Mouse (Mus musculus): ENCODE results near the gene Prkcd. TPM values are rescaled to one million over a fixed set of nuclear protein-coding genes. Genes with fewer than 3 reads are reported as not detected.

Gene Prkcd
- polyA plus RNA-seq, 1 experiment from 2014 or later = 36.7 TPM

- peaks cover 25% of the 10 kb centered on the region for H3K4me1 ChIP-seq
- no peak overlapping the region for H3K9ac ChIP-seq
- H3K27ac ChIP-seq (replicated peaks) = no peak overlapping the region
- ATAC-seq (ENCODE audit: extremely low read depth, insufficient number of reproducible peaks, low FRiP score, low TSS enrichment) = no peak
- no peaks in the 10 kb centered on the region for H3K27me3 ChIP-seq (replicated peaks)
- no peak overlapping the region for H3K4me2 ChIP-seq
- 77% methylated on average over 10 of the region's 10 CpGs for WGBS
- H3K36me3 ChIP-seq = peaks cover 85% of the 10 kb centered on the region
- H3K9me3 ChIP-seq = no peaks in the 10 kb centered on the region
- H3K4me3 ChIP-seq = no peak overlapping the region
Observed at GRCm38 (mm10) chr14:30572253-30572652, 53.8 kb downstream of the Prkcd start.

- Histone ChIP-seq H3K4me2 (no peak overlapping the region), H3K4me1 (peaks cover 13% of the 10 kb centered on the region), H3K9me3 (no peaks in the 10 kb centered on the region), H3K9ac (no peak overlapping the region), H3K36me3 (peaks cover 96% of the 10 kb centered on the region), H3K27me3 (replicated peaks) (no peaks in the 10 kb centered on the region), H3K4me3 (no peak overlapping the region), H3K27ac (replicated peaks) (peak overlapping the region; percentile 40)
- ATAC-seq (ENCODE audit: extremely low read depth, insufficient number of reproducible peaks, low FRiP score, low TSS enrichment) = no peak
- WGBS = 72% methylated on average over 9 of the region's 9 CpGs
Observed at GRCm38 (mm10) chr14:30570303-30570702, 55.7 kb downstream of the Prkcd start.

GRCm38 (mm10) chr14:30568016-30568415 lies 58.0 kb downstream of the Prkcd start:
- no peak overlapping the region for H3K4me2 ChIP-seq
- H3K4me1 ChIP-seq = peaks cover 24% of the 10 kb centered on the region
- WGBS = 83% methylated on average over 9 of the region's 9 CpGs
- H3K9me3 ChIP-seq = no peaks in the 10 kb centered on the region
- no peak overlapping the region for H3K4me3 ChIP-seq
- no peak overlapping the region for H3K9ac ChIP-seq
- H3K27ac ChIP-seq (replicated peaks) = no peak overlapping the region
- H3K27me3 ChIP-seq (replicated peaks) = no peaks in the 10 kb centered on the region
- peaks cover 100% of the 10 kb centered on the region for H3K36me3 ChIP-seq
- ATAC-seq (ENCODE audit: extremely low read depth, insufficient number of reproducible peaks, low FRiP score, low TSS enrichment) = no peak

- no peak overlapping the region for H3K27ac ChIP-seq (replicated peaks)
- H3K9ac ChIP-seq = no peak overlapping the region
- peaks cover 91% of the 10 kb centered on the region for H3K36me3 ChIP-seq
- no peak overlapping the region for H3K4me3 ChIP-seq
- H3K9me3 ChIP-seq = no peaks in the 10 kb centered on the region
- no peak for ATAC-seq (ENCODE audit: extremely low read depth, insufficient number of reproducible peaks, low FRiP score, low TSS enrichment)
- H3K4me1 ChIP-seq = peaks cover 30% of the 10 kb centered on the region
- 87% methylated on average over 6 of the region's 6 CpGs for WGBS
- H3K4me2 ChIP-seq = no peak overlapping the region
- no peaks in the 10 kb centered on the region for H3K27me3 ChIP-seq (replicated peaks)
Observed at GRCm38 (mm10) chr14:30566317-30566716, 59.7 kb downstream of the Prkcd start.

- WGBS = 72% methylated on average over 2 of the region's 2 CpGs
- Histone ChIP-seq H3K36me3 (peaks cover 91% of the 10 kb centered on the region), H3K9me3 (no peaks in the 10 kb centered on the region), H3K4me2 (no peak overlapping the region), H3K9ac (no peak overlapping the region), H3K27me3 (replicated peaks) (no peaks in the 10 kb centered on the region), H3K4me1 (peaks cover 21% of the 10 kb centered on the region), H3K27ac (replicated peaks) (0 out of 2 replicates have a peak overlapping the region, but pooled peaks have one; percentile 12), H3K4me3 (no peak overlapping the region)
- ATAC-seq (ENCODE audit: extremely low read depth, insufficient number of reproducible peaks, low FRiP score, low TSS enrichment) = 0 out of 2 replicates have a peak, but pooled peaks have one; percentile 34
Observed at GRCm38 (mm10) chr14:30564451-30564850, 61.6 kb downstream of the Prkcd start.

- H3K9ac ChIP-seq = no peak overlapping the region
- peaks cover 21% of the 10 kb centered on the region for H3K4me1 ChIP-seq
- no peaks in the 10 kb centered on the region for H3K9me3 ChIP-seq
- no peak overlapping the region for H3K4me2 ChIP-seq
- no peak for ATAC-seq (ENCODE audit: extremely low read depth, insufficient number of reproducible peaks, low FRiP score, low TSS enrichment)
- peaks cover 91% of the 10 kb centered on the region for H3K36me3 ChIP-seq
- H3K27me3 ChIP-seq (replicated peaks) = no peaks in the 10 kb centered on the region
- H3K27ac ChIP-seq (replicated peaks) = no peak overlapping the region
- H3K4me3 ChIP-seq = no peak overlapping the region
Observed at GRCm38 (mm10) chr14:30562343-30562742, 63.7 kb downstream of the Prkcd start.

- 67% methylated on average over 14 of the region's 14 CpGs for WGBS
- ATAC-seq (ENCODE audit: extremely low read depth, insufficient number of reproducible peaks, low FRiP score, low TSS enrichment) = no peak
- H3K4me3 ChIP-seq = no peak overlapping the region
- peaks cover 21% of the 10 kb centered on the region for H3K4me1 ChIP-seq
- H3K9me3 ChIP-seq = no peaks in the 10 kb centered on the region
- peak overlapping the region; percentile 7; the same call in 1 of the 2 replicates for H3K9ac ChIP-seq
- H3K36me3 ChIP-seq = peaks cover 86% of the 10 kb centered on the region
- H3K27ac ChIP-seq (replicated peaks) = peak overlapping the region; percentile 63
- no peaks in the 10 kb centered on the region for H3K27me3 ChIP-seq (replicated peaks)
- H3K4me2 ChIP-seq = no peak overlapping the region
Observed at GRCm38 (mm10) chr14:30561470-30562187, 64.4 kb downstream of the Prkcd start.

GRCm38 (mm10) chr14:30560803-30561389 lies 65.1 kb downstream of the Prkcd start:
- Histone ChIP-seq H3K4me3 (no peak overlapping the region), H3K4me1 (peaks cover 21% of the 10 kb centered on the region), H3K27ac (replicated peaks) (no peak overlapping the region), H3K36me3 (peaks cover 86% of the 10 kb centered on the region), H3K27me3 (replicated peaks) (no peaks in the 10 kb centered on the region), H3K4me2 (no peak overlapping the region), H3K9me3 (no peaks in the 10 kb centered on the region), H3K9ac (no peak overlapping the region)
- 91% methylated on average over 13 of the region's 13 CpGs for WGBS
- no peak for ATAC-seq (ENCODE audit: extremely low read depth, insufficient number of reproducible peaks, low FRiP score, low TSS enrichment)

GRCm38 (mm10) chr14:30559321-30559850 lies 66.6 kb downstream of the Prkcd start:
- Histone ChIP-seq H3K27ac (replicated peaks) (no peak overlapping the region), H3K9ac (no peak overlapping the region), H3K4me1 (peaks cover 16% of the 10 kb centered on the region), H3K27me3 (replicated peaks) (no peaks in the 10 kb centered on the region), H3K4me3 (no peak overlapping the region), H3K36me3 (peaks cover 83% of the 10 kb centered on the region), H3K9me3 (no peaks in the 10 kb centered on the region), H3K4me2 (no peak overlapping the region)
- WGBS = 87% methylated on average over 17 of the region's 17 CpGs
- no peak for ATAC-seq (ENCODE audit: extremely low read depth, insufficient number of reproducible peaks, low FRiP score, low TSS enrichment)

GRCm38 (mm10) chr14:30557730-30558129 lies 68.3 kb downstream of the Prkcd start:
- no peak overlapping the region for H3K9ac ChIP-seq
- peaks cover 14% of the 10 kb centered on the region for H3K4me1 ChIP-seq
- H3K36me3 ChIP-seq = peaks cover 77% of the 10 kb centered on the region
- no peaks in the 10 kb centered on the region for H3K9me3 ChIP-seq
- H3K27ac ChIP-seq (replicated peaks) = no peak overlapping the region
- H3K27me3 ChIP-seq (replicated peaks) = no peaks in the 10 kb centered on the region
- 71% methylated on average over 9 of the region's 9 CpGs for WGBS
- no peak for ATAC-seq (ENCODE audit: extremely low read depth, insufficient number of reproducible peaks, low FRiP score, low TSS enrichment)
- no peak overlapping the region for H3K4me2 ChIP-seq
- no peak overlapping the region for H3K4me3 ChIP-seq

- Histone ChIP-seq H3K4me3 (no peak overlapping the region), H3K27ac (replicated peaks) (no peak overlapping the region), H3K27me3 (replicated peaks) (no peaks in the 10 kb centered on the region), H3K36me3 (peaks cover 74% of the 10 kb centered on the region), H3K4me2 (no peak overlapping the region), H3K9me3 (no peaks in the 10 kb centered on the region), H3K4me1 (peaks cover 18% of the 10 kb centered on the region), H3K9ac (no peak overlapping the region)
- 84% methylated on average over 2 of the region's 2 CpGs for WGBS
- no peak for ATAC-seq (ENCODE audit: extremely low read depth, insufficient number of reproducible peaks, low FRiP score, low TSS enrichment)
Observed at GRCm38 (mm10) chr14:30556651-30557050, 69.4 kb downstream of the Prkcd start.
